Mouse (Mus musculus) ES-Bruce4 (cell line): ENCODE measurements around the gene Sf3b3. TPM values are rescaled to one million over a fixed set of nuclear protein-coding genes. Genes with fewer than 3 reads are reported as not detected.
A peak's percentile ranks its signal among the peaks of the same experiment; 100 is the strongest.

Experiments used
- H3K27ac ChIP-seq: 2 replicates; pipeline ENCODE4 v1.5.1; 2012; ENCODE audit warnings: low read length, inconsistent platforms; ENCODE audit not compliant: insufficient read depth
- H3K27me3 ChIP-seq: 2 replicates; pipeline ENCODE4 v1.6.1; 2012; ENCODE audit warnings: mild to moderate bottlenecking, low read length, inconsistent platforms; ENCODE audit not compliant: control insufficient read depth, poor library complexity, insufficient read depth, severe bottlenecking
- H3K36me3 ChIP-seq: 2 replicates; pipeline ENCODE4 v1.6.1; 2012; ENCODE audit warnings: inconsistent platforms, mild to moderate bottlenecking, low read length, moderate library complexity; ENCODE audit not compliant: control insufficient read depth, poor library complexity, insufficient read depth, severe bottlenecking
- H3K4me1 ChIP-seq: one replicate; pipeline ENCODE4 v1.8.1; 2011; ENCODE audit warnings: low read length; ENCODE audit not compliant: control insufficient read depth, insufficient read depth
- H3K4me3 ChIP-seq: 2 replicates; pipeline ENCODE4 v1.5.1; 2011; ENCODE audit warnings: low read depth, mild to moderate bottlenecking, low read length
- H3K9ac ChIP-seq: 2 replicates; pipeline ENCODE4 v1.6.1; 2012; ENCODE audit warnings: low read depth, mild to moderate bottlenecking, inconsistent platforms; ENCODE audit not compliant: poor library complexity, severe bottlenecking
- H3K9me3 ChIP-seq: replicated peaks from 2 replicates; pipeline ENCODE4 v1.6.1; 2012; ENCODE audit warnings: mild to moderate bottlenecking, low read length, inconsistent platforms; ENCODE audit not compliant: control insufficient read depth, poor library complexity, insufficient read depth, severe bottlenecking
- CTCF ChIP-seq: IDR thresholded peaks from one replicate; pipeline ENCODE4 v1.8.1; 2011; ENCODE audit warnings: low read depth, low read length
- EP300 ChIP-seq: IDR thresholded peaks from 2 replicates; pipeline ENCODE4 v1.6.1; 2011; ENCODE audit warnings: low read depth, low read length; ENCODE audit not compliant: insufficient read depth
- POLR2A ChIP-seq: IDR thresholded peaks from one replicate; pipeline ENCODE4 v1.8.1; 2011; ENCODE audit warnings: low read length; ENCODE audit not compliant: insufficient read depth
- polyA plus RNA-seq: library from polyadenylated mRNA; stranded (reverse); fragments of >200 nt; gene quantifications from 2 replicates; pipeline ENCODE4 v1.2.4, GENCODE M21; 2011; ENCODE audit warnings: low read depth; ENCODE audit not compliant: missing spikeins, insufficient read depth, insufficient read length

Gene Sf3b3
- polyA plus RNA-seq, 1 experiment: 203 TPM

GRCm38 (mm10) chr8:110764671-110765070, 81.9 kb downstream of the Sf3b3 start:
- no peaks in the 10 kb centered on the region for H3K4me1 ChIP-seq
- no peaks in the 10 kb centered on the region for H3K36me3 ChIP-seq
- no peaks in the 10 kb centered on the region for H3K27me3 ChIP-seq
- H3K4me3 ChIP-seq: no peak overlapping the region
- H3K27ac ChIP-seq: no peak overlapping the region
- no peak overlapping the region for H3K9ac ChIP-seq
- no peaks in the 10 kb centered on the region for H3K9me3 ChIP-seq
- TF ChIP-seq EP300 (no peak), CTCF (no peak), POLR2A (no peak)

GRCm38 (mm10) chr8:110761988-110762387, 84.6 kb downstream of the Sf3b3 start:
- TF ChIP-seq EP300: no peak
- TF ChIP-seq CTCF: no peak
- TF ChIP-seq POLR2A: no peak
- Histone ChIP-seq H3K4me3 (no peak overlapping the region), H3K4me1 (no peaks in the 10 kb centered on the region), H3K9me3 (no peaks in the 10 kb centered on the region), H3K27me3 (no peaks in the 10 kb centered on the region), H3K27ac (no peak overlapping the region), H3K36me3 (no peaks in the 10 kb centered on the region), H3K9ac (no peak overlapping the region)

GRCm38 (mm10) chr8:110761185-110761584, 85.4 kb downstream of the Sf3b3 start:
- Histone ChIP-seq H3K9me3 (no peaks in the 10 kb centered on the region), H3K4me3 (no peak overlapping the region), H3K4me1 (peaks cover 4% of the 10 kb centered on the region), H3K36me3 (no peaks in the 10 kb centered on the region), H3K27me3 (no peaks in the 10 kb centered on the region), H3K27ac (peak overlapping the region; percentile 28; the same call in 1 of the 2 replicates), H3K9ac (no peak overlapping the region)
- TF ChIP-seq POLR2A (no peak), CTCF (no peak), EP300 (no peak)

- H3K36me3 ChIP-seq: no peaks in the 10 kb centered on the region
- H3K4me1 ChIP-seq: peaks cover 4% of the 10 kb centered on the region
- no peaks in the 10 kb centered on the region for H3K9me3 ChIP-seq
- peak overlapping the region; percentile 28 for H3K27ac ChIP-seq
- TF ChIP-seq POLR2A (no peak), CTCF (no peak), EP300 (no peak)
- H3K4me3 ChIP-seq: no peak overlapping the region
- no peak overlapping the region for H3K9ac ChIP-seq
- no peaks in the 10 kb centered on the region for H3K27me3 ChIP-seq
Measured at GRCm38 (mm10) chr8:110760280-110760940, 86.2 kb downstream of the Sf3b3 start.

Other genes starting within 250 kb of the Sf3b3 start
- 31.6 and 36.0 TPM in 2 replicates for gene Vac14, start 228.2 kb downstream of the Sf3b3 start, polyA plus RNA-seq
- 7.1 and 9.5 TPM in 2 replicates for gene Mtss1l, start 125.3 kb downstream of the Sf3b3 start, polyA plus RNA-seq
- gene Il34, start 40.9 kb downstream of the Sf3b3 start, polyA plus RNA-seq: 0.34 and 1.0 TPM in 2 replicates
- gene Cog4, start 187 bp downstream of the Sf3b3 start, polyA plus RNA-seq: 48.2 and 50.7 TPM in 2 replicates
- gene Fuk, start 55.7 kb upstream of the Sf3b3 start, polyA plus RNA-seq: 14.8 and 16.7 TPM in 2 replicates
- gene St3gal2, start 73.1 kb upstream of the Sf3b3 start, polyA plus RNA-seq: 7.1 and 8.6 TPM in 2 replicates
- 71.7 and 71.8 TPM in 2 replicates for gene Ddx19a, start 151.0 kb upstream of the Sf3b3 start, polyA plus RNA-seq
- 23.5 and 24.8 TPM in 2 replicates for gene Ddx19b, start 185.0 kb upstream of the Sf3b3 start, polyA plus RNA-seq
- 146 and 153 TPM in 2 replicates for gene Aars, start 186.4 kb upstream of the Sf3b3 start, polyA plus RNA-seq
- gene Exosc6, start 209.6 kb upstream of the Sf3b3 start, polyA plus RNA-seq: not detected in 2 replicates
- gene Clec18a, start 245.6 kb upstream of the Sf3b3 start, polyA plus RNA-seq: not detected in 2 replicates
- gene Pdpr, start 247.8 kb upstream of the Sf3b3 start, polyA plus RNA-seq: 19.0 and 22.4 TPM in 2 replicates